Mouse (Mus musculus) embryonic stem cell, embryonic (primary cell): ENCODE data around the gene Wasf2.

Source experiments
- CTCF ChIA-PET, 4 experiments: fragments of 300-600 bp in 2 of 4; fragments of 350-600 bp in 2 of 4; sonication (Branson Sonifier 250); formaldehyde crosslinking; loops; one replicate each; lab custom pipeline; 2022; ENCODE audit warnings: inconsistent platforms in 2 of 4; lab: Charles Lee
- POLR2A ChIA-PET, 4 experiments: fragments of 300-600 bp in 2 of 4; fragments of 350-600 bp in 2 of 4; sonication (Branson Sonifier 250); formaldehyde crosslinking; loops; one replicate each; lab custom pipeline; 2022; ENCODE audit warnings: antibody characterized with exemption in 4 of 4, inconsistent platforms in 1 of 4; lab: Charles Lee

Gene Wasf2

DNA sequence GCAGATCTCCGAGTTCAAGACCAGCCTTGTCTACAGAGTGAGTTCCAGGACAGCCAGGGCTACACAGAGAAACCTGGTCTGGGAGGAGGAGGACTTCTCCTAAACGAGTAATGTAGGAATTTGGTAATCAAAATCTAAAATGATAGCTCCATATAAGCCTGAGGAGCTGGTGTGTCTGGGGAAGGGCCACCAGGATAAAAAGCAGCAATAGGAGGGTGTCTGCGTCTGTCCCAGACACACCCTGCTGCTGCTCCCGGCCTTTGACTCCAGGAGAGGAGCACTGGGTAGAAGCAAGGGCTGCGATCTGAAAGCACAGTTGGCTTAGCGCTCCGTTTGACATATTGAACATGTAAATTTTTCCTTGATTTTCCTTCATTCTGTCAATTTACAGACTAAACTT lies 45.0 kb downstream of the Wasf2 start:
- POLR2A ChIA-PET: interaction anchor here in 2 of 4 experiments (0.6 to 2.5 kb wide), 7 partner anchors 9 to 129 kb away, joined by 3 to 10 read pairs (median 4); no protein-coding TSS in a partner anchor
- CTCF ChIA-PET: interaction anchor here in 2 of 4 experiments (0.6 to 2.2 kb wide), 3 partner anchors 11 to 60 kb away, joined by 3 to 5 read pairs (median 3); no protein-coding TSS in a partner anchor

DNA sequence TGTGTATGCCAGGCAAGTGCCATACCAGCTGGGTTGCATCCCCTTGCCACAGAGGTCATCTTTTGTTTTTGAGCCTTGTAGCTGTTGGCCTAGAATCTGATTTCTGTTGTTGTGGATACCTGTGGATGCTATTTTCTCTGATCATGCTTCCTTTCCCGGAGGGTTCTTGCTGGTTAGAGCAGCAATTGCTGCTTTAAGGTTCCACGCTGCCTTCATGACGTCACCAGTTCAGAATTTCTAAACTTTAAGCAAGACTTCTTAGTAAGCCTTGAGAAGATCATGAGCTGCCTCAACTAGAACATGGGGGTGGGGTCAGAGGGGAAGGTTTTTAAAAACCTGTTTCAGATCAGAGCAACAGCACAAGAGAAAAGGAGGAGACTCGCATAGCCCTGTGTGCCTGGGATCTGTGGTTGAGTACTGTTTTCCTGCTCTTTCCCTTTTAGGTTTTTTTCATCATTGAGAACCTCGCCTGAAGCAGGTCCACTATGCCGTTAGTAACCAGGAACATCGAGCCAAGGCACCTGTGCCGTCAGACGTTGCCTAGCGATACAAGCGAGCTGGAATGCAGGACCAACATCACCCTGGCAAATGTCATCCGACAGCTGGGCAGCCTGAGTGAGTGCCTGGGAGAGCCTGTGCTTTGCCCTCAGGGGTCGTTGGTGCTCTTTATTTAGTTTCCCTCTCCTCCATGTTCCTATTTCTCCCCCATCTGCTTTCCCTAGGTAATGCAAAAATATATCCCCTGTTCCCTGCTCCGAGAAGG lies 45.9 kb downstream of the Wasf2 start:
- CTCF ChIA-PET: interaction anchor here in 3 of 4 experiments (0.5 to 2.2 kb wide), 8 partner anchors 10 to 239 kb away, joined by 3 to 5 read pairs (median 3); no protein-coding TSS in a partner anchor

GRCm38 (mm10) chr4:133176761-133177403 lies 46.6 kb downstream of the Wasf2 start:
- CTCF ChIA-PET: interaction anchor here (0.6 to 1.5 kb wide), 7 partner anchors 10 to 238 kb away, joined by 3 to 5 read pairs (median 3); no protein-coding TSS in a partner anchor
- POLR2A ChIA-PET: interaction anchor here in 3 of 4 experiments (0.5 to 3.8 kb wide), 16 partner anchors 8 to 362 kb away, joined by 3 to 16 read pairs (median 3); partner anchors contain the start of gene Ppp1r8 (in 1 of the 3)

More for the DNA sequence above, 45.9 kb downstream of the Wasf2 start:
- POLR2A ChIA-PET: interaction anchor here in 3 of 4 experiments (0.5 to 3.8 kb wide), 15 partner anchors 8 to 363 kb away, joined by 3 to 16 read pairs (median 3); partner anchors contain the start of gene Ppp1r8 (in 1 of the 3)

DNA sequence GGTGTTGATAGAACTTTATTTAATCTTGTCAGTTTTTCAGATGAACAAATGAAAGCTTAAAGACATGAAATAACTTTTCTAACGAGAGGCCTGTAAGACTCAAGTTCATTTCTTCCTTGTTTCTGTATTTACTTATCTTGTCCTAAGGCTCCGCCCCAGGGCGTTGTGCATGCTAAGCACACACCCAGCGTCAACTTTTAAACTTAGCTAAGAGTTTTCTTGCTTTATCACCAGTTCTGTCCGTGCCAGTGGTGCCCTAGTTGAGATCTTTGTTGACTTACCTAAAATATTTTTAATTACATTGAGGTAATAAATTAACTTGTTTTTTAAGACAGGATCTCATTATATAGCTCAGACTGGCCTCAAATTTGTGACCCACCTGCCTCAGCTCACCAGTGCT lies 48.0 kb downstream of the Wasf2 start:
- ChIA-PET POLR2A (interaction anchor here in 2 of 4 experiments (0.6 to 3.8 kb wide), 11 partner anchors 9 to 129 kb away, joined by 3 to 16 read pairs (median 3); no protein-coding TSS in a partner anchor), CTCF (interaction anchor here in 3 of 4 experiments (0.6 to 0.9 kb wide), 3 partner anchors 14 to 302 kb away, joined by 3 to 4 read pairs (median 3); partner anchors contain the start of gene Tent5b (in 1 of the 3))

DNA sequence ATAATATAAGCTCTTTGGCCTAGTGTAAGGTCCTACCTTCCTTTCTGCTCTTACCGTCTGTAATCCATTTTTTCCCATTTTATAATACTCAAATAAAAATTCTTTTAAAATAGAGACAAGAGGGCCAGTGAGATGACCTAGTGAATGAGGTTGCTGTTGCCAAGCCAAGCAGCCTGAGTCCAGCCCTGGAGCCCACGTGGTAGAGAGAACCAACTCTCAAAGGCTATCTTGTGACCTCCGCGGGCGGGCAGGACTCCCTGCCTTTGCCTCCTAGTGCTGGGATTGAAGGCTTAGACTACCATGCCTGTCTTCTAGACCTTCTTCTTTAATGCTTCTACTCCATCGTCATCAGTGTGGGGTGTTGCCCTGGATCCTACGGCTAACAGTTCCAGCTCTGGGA lies 49.0 kb downstream of the Wasf2 start:
- CTCF ChIA-PET: interaction anchor here in 1 of 4 experiments (0.6 kb wide), 1 partner anchor 550 kb away, joined by 3 read pairs; no protein-coding TSS in a partner anchor
- POLR2A ChIA-PET: interaction anchor here in 2 of 4 experiments (1.0 to 3.8 kb wide), 8 partner anchors 10 to 128 kb away, joined by 3 to 16 read pairs (median 6); no protein-coding TSS in a partner anchor

- ChIA-PET POLR2A (interaction anchor here in 3 of 4 experiments (0.6 to 2.3 kb wide), 6 partner anchors 12 to 199 kb away, joined by 3 to 11 read pairs (median 4); no protein-coding TSS in a partner anchor), CTCF (interaction anchor here in 1 of 4 experiments (1.2 kb wide), 1 partner anchor 115 kb away, joined by 3 read pairs; no protein-coding TSS in a partner anchor)
Observed at GRCm38 (mm10) chr4:133182439-133183033, 52.2 kb downstream of the Wasf2 start.

DNA sequence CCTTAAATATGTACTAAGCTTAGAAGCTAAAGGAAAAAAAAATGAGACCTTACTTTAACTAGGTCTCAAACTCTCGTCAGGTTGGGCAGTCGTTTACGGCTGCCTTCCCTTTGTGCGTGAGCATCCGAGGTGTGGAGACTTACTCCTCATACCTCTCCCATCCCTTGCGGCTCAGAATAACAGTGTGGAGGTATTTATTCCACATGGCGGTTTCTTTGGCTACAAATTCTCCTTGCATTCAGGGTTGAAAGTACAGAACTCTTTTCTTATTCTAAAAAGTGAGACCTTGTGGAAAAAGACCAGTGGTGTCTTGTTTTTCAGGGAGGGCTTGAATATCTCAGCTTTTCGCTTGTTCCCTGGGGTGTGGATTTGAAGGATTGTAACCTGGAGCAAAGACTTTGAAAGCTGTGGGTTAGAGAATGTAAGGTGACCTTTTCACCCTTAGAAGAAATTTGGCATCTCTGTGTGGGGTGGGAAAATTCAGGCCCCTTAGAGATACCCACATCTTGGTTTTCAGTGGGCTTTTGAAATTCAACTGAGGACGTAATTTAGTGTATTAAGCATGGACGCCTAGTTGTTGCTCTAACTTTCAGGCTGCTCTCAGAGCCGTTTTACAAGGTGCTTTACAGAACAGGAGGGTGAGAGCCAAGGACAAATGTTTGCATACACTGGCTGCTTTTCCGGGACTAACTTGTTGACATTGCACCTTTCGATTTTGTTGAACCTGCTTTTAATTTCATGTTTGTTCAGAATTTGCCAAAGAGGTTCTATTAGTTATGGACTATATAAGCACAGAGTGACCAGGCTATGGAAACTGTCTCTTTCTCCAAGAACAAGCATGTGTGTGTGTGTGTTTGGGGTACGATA lies 54.0 kb downstream of the Wasf2 start:
- CTCF ChIA-PET: interaction anchor here in 3 of 4 experiments (0.9 to 1.2 kb wide), 3 partner anchors 113 to 198 kb away, joined by 3 read pairs; no protein-coding TSS in a partner anchor
- POLR2A ChIA-PET: interaction anchor here (0.7 to 2.3 kb wide), 20 partner anchors 9 to 185 kb away, joined by 3 to 11 read pairs (median 3); partner anchors contain the start of genes Slc9a1 (in 1 of the 4) and Wdtc1 (in 1 of the 4)

GRCm38 (mm10) chr4:133184898-133185665 lies 54.8 kb downstream of the Wasf2 start:
- CTCF ChIA-PET: interaction anchor here in 2 of 4 experiments (0.7 to 1.0 kb wide), 2 partner anchors 11 to 940 kb away, joined by 3 read pairs; no protein-coding TSS in a partner anchor
- POLR2A ChIA-PET: interaction anchor here in 2 of 4 experiments (0.6 to 2.3 kb wide), 14 partner anchors 9 to 293 kb away, joined by 3 to 11 read pairs (median 4); no protein-coding TSS in a partner anchor

- ChIA-PET POLR2A (interaction anchor here in 2 of 4 experiments (0.6 to 1.4 kb wide), 10 partner anchors 9 to 294 kb away, joined by 3 to 5 read pairs (median 3); no protein-coding TSS in a partner anchor), CTCF (interaction anchor here in 2 of 4 experiments (0.6 to 1.0 kb wide), 2 partner anchors 10 to 12 kb away, joined by 3 read pairs; no protein-coding TSS in a partner anchor)
Observed at GRCm38 (mm10) chr4:133185893-133186292, 55.6 kb downstream of the Wasf2 start.

- ChIA-PET CTCF (interaction anchor here in 2 of 4 experiments (0.7 to 1.0 kb wide), 2 partner anchors 10 to 294 kb away, joined by 3 read pairs; no protein-coding TSS in a partner anchor), POLR2A (interaction anchor here in 3 of 4 experiments (0.6 to 1.5 kb wide), 5 partner anchors 18 to 199 kb away, joined by 3 to 4 read pairs (median 3); no protein-coding TSS in a partner anchor)
Observed at GRCm38 (mm10) chr4:133186856-133187255, 56.6 kb downstream of the Wasf2 start.

GRCm38 (mm10) chr4:133189396-133189795 lies 59.1 kb downstream of the Wasf2 start:
- ChIA-PET CTCF (interaction anchor here in 3 of 4 experiments (0.6 to 1.7 kb wide), 8 partner anchors 9 to 366 kb away, joined by 3 to 7 read pairs (median 4); no protein-coding TSS in a partner anchor), POLR2A (interaction anchor here in 3 of 4 experiments (0.6 to 3.8 kb wide), 14 partner anchors 9 to 381 kb away, joined by 3 to 16 read pairs (median 4); no protein-coding TSS in a partner anchor)

DNA sequence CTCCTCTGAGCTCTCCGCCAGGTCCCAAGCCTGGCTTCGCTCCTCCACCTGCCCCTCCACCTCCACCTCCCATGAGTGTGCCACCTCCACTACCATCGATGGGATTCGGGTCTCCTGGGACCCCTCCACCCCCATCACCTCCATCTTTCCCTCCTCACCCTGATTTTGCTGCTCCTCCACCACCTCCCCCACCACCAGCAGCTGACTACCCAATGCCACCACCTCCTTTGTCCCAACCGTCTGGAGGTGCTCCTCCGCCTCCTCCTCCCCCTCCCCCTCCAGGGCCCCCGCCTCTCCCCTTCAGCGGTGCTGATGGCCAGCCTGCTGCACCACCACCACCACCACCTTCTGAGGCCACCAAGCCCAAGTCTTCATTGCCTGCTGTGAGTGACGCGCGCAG lies 64.2 kb downstream of the Wasf2 start:
- CTCF ChIA-PET: interaction anchor here in 1 of 4 experiments (0.8 kb wide), 1 partner anchor 115 kb away, joined by 3 read pairs; no protein-coding TSS in a partner anchor
- POLR2A ChIA-PET: interaction anchor here in 2 of 4 experiments (1.1 to 1.5 kb wide), 6 partner anchors 9 to 149 kb away, joined by 3 to 5 read pairs (median 3); no protein-coding TSS in a partner anchor

- CTCF ChIA-PET: interaction anchor here in 2 of 4 experiments (0.6 to 0.8 kb wide), 2 partner anchors 114 to 699 kb away, joined by 3 to 4 read pairs; no protein-coding TSS in a partner anchor
- POLR2A ChIA-PET: interaction anchor here in 3 of 4 experiments (0.6 to 1.5 kb wide), 8 partner anchors 9 to 149 kb away, joined by 3 to 5 read pairs (median 3); no protein-coding TSS in a partner anchor
Observed at GRCm38 (mm10) chr4:133195014-133195413, 64.7 kb downstream of the Wasf2 start.

GRCm38 (mm10) chr4:133196136-133196535 lies 65.8 kb downstream of the Wasf2 start:
- CTCF ChIA-PET: interaction anchor here in 1 of 4 experiments (0.6 to 1.2 kb wide), 6 partner anchors 15 to 682 kb away, joined by 3 to 4 read pairs (median 3); partner anchors contain the start of genes Cd164l2 and Gpr3
- POLR2A ChIA-PET: interaction anchor here in 3 of 4 experiments (0.6 to 1.6 kb wide), 11 partner anchors 11 to 1506 kb away, joined by 3 to 6 read pairs (median 3); partner anchors contain the start of genes Ahdc1 (in 1 of the 3), Cd164l2 (in 1 of the 3) and Wdtc1 (in 1 of the 3)
